Mouse (Mus musculus) spleen, embryonic (tissue): ENCODE data around the gene Usp5.

Experiments
- CTCF ChIA-PET: fragments of 350-600 bp; sonication (Branson Sonifier 250); formaldehyde crosslinking; loops from one replicate; lab custom pipeline; 2022; lab: Charles Lee

Usp5 gene

DNA sequence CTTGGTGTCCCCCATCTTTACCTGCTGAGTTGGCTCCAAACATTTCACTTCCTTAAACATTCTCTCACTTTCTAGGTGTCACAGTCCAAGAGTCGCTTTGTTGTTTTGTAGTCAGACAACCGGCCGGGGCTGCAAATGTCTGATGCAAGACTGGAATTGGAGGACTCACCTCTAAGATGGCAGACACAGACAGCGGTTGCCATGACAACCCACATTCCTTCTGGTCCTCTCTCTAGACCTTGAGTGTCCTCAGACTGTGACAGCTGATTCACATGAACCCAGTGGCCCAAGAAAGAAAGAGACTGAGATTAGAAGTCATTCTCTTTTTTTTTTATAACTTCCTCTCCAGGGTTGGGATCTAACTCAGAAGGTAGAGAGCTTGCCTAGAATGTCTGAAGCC, 39.8 kb downstream of the Usp5 start:
- CTCF ChIA-PET = no interaction called here

GRCm38 (mm10) chr6:124787722-124788121, 41.6 kb downstream of the Usp5 start:
- CTCF ChIA-PET = no interaction called here

DNA sequence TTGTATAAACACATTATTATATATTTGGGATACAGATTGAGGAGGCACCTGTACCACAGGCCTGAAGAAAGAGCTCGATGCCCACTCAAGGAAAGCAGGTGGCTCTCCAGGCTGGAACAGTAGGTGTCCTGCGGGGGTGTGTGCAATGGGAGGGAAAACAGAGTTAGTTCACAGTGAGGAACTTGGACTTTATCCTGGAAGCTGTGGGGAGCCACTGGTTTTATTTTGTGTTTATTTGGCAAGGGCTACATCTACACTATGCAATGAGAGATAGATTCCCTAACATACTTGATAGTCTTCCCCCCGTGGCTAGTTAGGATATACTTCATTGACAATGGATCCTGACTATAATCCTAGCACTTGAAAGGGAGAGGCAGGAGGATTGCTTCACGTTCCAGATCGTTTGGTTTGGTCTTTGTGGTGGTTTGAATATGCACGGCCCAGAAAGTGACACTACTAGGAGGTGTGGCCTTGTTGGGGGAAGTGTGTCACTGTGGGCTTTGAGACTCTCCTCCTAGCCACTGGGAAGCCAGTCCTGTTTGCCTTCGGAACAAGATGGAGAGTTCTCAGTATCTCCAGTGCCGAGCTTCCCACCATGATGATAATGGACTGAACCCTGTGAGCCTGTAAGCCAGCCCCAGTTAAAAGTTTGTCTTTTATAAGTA, 42.4 kb downstream of the Usp5 start:
- CTCF ChIA-PET = no interaction called here

DNA sequence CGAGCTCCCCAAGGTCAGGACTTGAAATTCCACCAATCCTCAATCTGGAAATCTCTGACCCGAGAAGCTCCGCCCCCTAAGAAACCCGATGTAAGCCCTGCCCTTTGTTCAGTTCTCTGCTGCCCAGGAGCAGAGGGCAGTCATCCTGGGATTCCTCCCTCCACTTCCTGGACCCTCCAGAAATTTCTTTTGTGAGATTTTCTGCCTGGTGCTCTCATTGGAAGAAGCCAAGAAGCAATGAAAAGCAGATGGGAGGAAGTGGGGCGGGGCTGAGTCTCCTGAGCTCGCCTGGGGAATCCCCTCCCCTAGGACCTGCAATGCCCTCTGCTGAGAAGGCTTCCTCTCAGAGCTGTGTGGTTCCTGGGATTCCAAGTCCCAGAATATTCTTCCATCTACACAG, 46.8 kb downstream of the Usp5 start:
- CTCF ChIA-PET = interaction anchor here (0.6 kb wide), 1 partner anchor 32 kb away, joined by 3 read pairs; the partner anchor contains the start of gene Tpi1

DNA sequence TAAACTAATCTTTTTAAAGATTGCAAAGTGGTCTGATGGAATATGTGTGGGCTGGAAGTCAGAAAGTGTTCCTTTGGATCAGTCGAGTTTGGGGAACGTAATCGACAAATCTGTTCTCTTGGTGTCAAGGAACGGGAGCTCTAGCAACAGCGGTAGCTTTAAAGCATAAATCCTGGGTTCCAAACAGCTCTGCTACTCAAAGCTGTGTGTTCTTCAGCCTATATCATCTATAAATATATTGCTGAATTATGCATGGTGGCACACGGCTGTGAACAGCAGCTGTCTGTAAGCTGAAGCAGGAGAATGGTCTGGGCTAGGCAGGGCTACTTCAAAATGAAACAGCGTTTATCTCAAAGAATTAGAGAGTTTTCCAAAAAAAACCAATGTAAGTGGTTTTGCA, 48.4 kb downstream of the Usp5 start:
- CTCF ChIA-PET = no interaction called here

- CTCF ChIA-PET = interaction anchor here (0.6 kb wide), 1 partner anchor 322 kb away, joined by 3 read pairs; no protein-coding TSS in a partner anchor
Observed at GRCm38 (mm10) chr6:124779984-124780416, 49.3 kb downstream of the Usp5 start.

GRCm38 (mm10) chr6:124779222-124779983, 49.9 kb downstream of the Usp5 start, which contains the start of gene Lrrc23:
Gene Lrrc23, minus strand, starts transcription at chr6:124779727.
- CTCF ChIA-PET = interaction anchor here (0.6 kb wide), 1 partner anchor 323 kb away, joined by 3 read pairs; no protein-coding TSS in a partner anchor

DNA sequence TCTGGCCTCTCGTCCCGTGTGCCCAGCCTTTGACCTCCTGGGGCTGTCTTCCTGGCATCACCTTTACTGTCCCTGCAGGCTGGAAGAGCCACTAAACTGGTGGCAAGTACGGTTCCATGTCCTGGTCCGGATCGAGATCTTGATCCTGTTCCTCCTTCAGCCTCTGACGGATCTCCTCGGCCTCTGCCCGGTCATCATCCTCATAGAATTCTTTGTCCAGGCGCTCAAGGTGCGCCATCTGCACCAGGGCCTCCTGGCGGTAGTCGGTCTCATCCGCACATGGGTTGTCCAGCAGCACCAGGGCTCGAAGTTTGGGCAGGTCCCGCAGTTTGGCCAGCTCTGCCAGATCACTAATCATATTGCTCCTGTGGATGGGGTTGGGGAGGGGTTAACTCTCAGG, 58.8 kb downstream of the Usp5 start:
- CTCF ChIA-PET = interaction anchor here (0.6 to 1.0 kb wide), 2 partner anchors 50 to 124 kb away, joined by 3 to 4 read pairs; no protein-coding TSS in a partner anchor

DNA sequence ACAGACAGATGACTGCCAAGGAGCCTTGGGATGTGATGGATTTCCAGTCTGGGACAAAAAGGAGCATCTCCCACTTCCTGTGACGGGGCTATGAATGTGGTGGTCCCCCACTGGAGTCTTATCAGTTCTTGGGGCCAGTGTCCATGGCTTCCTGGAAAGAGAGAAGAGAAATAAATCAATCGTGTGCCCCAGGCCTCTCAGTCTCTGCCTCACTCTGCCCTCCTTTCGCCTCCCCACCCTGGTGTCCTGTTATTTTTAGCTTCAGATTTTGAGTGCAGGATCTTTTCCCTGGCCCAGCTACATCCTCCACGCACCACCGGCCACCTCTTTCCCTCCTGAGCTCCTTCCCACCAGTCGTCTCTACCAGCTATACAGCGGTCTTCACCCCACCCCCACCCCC, 59.3 kb downstream of the Usp5 start:
- CTCF ChIA-PET = interaction anchor here (1.0 kb wide), 1 partner anchor 50 kb away, joined by 3 read pairs; no protein-coding TSS in a partner anchor

DNA sequence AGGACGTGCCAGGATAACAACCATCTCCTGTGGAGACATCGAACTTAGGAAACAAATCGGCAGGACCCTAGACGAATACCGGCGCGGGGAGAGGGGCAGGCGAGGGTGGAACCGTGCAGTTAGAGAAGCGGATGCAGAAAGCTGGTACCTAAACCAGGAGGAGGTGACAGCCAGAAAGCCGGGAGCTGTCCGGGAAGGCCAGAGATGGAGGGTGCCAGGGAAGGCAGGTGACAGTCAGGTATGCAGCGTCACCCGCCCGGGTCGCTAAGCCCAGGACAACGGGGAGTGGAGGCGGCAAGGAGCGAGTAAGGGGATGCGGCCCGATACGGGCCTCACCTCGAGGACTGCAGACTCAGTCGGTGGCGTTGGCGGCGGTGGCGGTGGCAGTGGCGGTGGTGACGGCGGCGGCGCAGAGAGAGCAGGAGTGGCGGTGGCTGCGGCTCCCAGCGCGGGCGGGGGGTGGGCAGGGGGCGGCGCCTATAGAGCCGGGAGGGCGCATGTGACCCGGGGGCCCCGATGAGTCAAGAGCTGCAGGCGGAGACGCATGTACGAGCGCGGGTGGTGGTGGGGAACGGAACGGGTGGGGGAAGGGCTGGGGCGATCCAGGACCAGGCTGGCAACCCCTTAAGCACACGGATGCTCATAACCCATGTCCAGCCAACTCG, 60.1 kb downstream of the Usp5 start, which contains the start of gene Eno2:
Gene Eno2 (minus strand): TSS at position 573 of the 665 bp plus-strand sequence.
- CTCF ChIA-PET = no interaction called here

GRCm38 (mm10) chr6:124768704-124769044, 60.6 kb downstream of the Usp5 start:
- CTCF ChIA-PET = no interaction called here

DNA sequence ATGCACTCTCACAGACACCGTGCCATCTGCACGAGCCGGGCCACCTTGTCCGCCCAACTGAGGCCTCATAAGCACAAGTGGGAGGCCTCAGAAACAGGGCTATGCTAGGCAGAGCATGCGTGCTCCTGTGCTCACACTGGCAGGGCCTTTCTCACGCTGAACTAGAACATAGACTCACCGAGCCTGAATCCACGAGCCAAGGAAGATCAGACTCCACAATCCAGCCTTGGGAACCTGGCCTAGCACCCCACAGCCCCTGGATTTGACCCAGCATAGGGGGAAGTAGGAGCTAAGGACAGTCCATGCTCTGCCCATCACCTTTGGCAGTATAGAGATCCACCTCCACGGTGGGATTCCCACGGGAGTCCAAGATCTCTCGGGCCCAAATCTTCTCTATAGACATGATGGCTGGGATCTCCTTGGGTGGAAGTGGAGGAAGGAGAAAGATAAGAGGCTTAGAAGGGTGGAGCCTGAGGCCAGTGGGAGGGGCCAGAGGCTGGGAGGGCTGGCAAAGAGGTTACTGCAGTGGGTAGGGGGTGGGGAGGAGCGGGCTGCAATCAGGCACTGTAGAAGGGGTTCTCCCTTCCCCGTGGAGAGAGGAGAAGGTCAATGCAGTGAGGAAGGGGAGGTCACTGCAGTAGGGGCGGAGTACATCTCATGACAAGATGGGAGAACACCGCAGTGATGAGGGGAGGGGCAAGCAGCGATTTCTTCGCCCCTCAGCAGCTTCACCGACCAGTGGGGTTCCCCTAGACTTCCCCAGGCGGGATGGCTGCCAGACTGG, 61.2 kb downstream of the Usp5 start:
- CTCF ChIA-PET = interaction anchor here (0.6 kb wide), 1 partner anchor 48 kb away, joined by 3 read pairs; no protein-coding TSS in a partner anchor

- CTCF ChIA-PET = interaction anchor here (0.6 kb wide), 1 partner anchor 48 kb away, joined by 3 read pairs; no protein-coding TSS in a partner anchor
Observed at GRCm38 (mm10) chr6:124767536-124767919, 61.8 kb downstream of the Usp5 start.

- CTCF ChIA-PET = no interaction called here
Observed at GRCm38 (mm10) chr6:124765951-124766350, 63.3 kb downstream of the Usp5 start.
